Mouse (Mus musculus) thymus, postnatal 25 days (tissue): ENCODE data around the gene Pitpna.
"Not testable (repeated sequence)": the region's sequence is repeated elsewhere in the genome, so short reads cannot be mapped to it uniquely, and the experiment has no call there.

Experiments used
- DNase-seq: peaks from one replicate; pipeline ENCODE4 v3.0.0; 2022

Gene Pitpna

GRCm38 (mm10) chr11:75587493-75588284 lies at the start of gene Pitpna:
Gene Pitpna (plus strand): TSS chr11:75588097.
- DNase-seq: peak; percentile 96

DNA sequence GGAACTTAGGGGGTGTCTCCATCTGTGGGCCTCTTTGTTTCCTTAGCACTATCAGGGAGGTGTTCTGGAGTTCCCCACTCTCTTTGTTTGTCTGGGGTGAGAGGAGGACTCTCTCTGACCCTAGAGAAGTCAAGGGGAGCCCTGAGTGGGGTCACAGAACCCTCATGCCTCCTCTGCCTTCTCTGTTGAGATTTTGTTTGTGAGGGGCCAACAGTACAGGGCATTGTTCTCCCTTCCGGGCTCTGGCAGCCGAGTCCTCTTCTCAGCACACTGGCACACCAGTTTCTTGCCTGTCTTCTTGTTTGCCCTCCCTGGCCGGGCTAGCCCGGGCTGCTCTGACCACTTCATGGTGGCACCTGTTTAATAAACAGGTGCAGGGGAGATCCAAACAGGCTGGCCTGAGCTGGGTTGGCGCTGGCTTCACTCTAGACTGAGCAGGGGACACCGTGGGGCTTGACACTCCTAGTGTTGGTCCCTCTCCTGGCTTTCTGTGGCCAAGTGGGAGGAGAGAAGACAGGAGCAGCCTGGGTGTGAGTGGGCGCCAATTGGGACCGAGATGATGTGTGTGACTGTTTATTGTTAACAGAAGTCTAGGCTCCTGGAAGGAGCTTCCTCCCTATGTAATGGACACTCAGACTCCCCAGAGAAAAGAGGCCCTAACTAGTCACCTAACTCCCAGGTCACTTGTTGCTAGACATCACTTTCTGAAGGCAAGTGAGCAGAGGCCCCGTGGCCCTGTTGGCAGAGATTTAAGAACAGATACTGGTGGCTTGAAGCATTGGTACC lies 49.5 kb upstream of the Pitpna start:
- DNase-seq: no peak

- peak; percentile 50 for DNase-seq
These were observed 49.0 kb upstream of the Pitpna start for GRCm38 (mm10) chr11:75538970-75539299.

DNA sequence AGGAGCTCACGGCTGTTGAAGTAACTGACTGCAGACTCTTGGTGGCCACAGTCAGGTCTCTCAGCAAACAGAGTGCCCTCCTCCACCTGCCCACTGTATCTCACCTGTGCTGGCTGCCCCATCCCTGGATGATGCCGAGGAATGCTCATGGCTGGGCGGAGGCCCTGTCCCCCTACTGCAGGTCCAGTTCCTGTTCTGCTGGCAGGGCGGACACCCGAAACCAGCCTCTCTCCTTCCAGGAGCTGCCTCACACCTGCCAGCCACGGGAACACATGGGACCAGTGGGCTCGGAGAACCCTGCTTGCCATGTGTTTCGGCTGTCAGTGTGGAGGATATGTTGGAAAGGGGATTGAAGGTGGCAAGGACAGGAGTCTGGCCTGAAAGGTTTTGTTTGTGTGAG lies 47.7 kb upstream of the Pitpna start:
- no peak for DNase-seq

- DNase-seq: peak; percentile 57
These were observed 47.0 kb upstream of the Pitpna start for GRCm38 (mm10) chr11:75540710-75541581.

DNA sequence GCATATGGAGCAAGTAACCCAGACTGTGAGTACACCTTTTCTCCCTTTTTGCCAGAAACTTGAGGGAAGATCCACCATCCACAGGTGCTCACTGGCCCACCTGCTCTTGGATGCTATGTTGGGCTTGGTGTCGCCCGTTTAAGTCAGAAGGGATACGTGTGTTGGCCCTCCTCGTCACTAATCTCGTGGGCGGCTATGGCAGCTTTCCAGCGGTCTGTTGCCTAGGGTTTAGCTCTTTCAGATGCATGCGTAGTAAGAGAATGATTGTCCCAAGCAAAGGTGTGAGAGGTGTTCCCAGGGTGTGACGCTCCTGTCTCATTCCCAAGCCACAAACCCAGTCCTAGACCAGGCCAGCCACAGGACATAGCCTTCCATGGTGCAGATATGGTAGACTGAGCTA lies 43.2 kb upstream of the Pitpna start:
- DNase-seq: no peak

- DNase-seq: no peak
These were observed 41.8 kb upstream of the Pitpna start for GRCm38 (mm10) chr11:75546057-75546456.

- no peak for DNase-seq
These were observed 38.2 kb upstream of the Pitpna start for GRCm38 (mm10) chr11:75549658-75550111.

- no peak for DNase-seq
These were observed 37.5 kb upstream of the Pitpna start for GRCm38 (mm10) chr11:75550200-75550946.

- no peak for DNase-seq
These were observed 36.6 kb upstream of the Pitpna start for GRCm38 (mm10) chr11:75551321-75551720.

DNA sequence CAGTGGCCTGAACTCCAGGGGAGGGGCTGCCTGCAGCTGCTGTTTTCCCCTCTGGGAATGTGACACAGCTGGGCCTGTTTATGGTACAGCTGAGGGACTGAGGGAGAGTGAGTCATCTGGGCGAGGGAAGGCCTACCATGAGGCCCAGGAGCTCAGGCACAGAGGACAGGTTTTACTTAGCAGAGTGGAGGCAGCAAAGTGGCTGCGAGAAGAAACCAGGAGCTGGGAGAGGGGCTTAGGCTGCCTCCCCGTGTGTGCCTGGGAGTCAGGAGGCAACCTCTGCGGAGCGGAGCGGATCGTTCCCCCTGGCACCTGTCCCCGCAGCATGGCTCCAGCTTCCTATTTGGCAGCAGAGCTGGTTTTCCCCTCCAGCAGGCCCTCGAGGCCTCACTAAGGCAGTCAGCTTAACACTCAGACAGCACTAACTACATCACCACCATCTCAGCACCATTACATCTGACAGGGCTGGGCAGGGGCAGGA lies 35.9 kb upstream of the Pitpna start:
- DNase-seq: no peak

DNA sequence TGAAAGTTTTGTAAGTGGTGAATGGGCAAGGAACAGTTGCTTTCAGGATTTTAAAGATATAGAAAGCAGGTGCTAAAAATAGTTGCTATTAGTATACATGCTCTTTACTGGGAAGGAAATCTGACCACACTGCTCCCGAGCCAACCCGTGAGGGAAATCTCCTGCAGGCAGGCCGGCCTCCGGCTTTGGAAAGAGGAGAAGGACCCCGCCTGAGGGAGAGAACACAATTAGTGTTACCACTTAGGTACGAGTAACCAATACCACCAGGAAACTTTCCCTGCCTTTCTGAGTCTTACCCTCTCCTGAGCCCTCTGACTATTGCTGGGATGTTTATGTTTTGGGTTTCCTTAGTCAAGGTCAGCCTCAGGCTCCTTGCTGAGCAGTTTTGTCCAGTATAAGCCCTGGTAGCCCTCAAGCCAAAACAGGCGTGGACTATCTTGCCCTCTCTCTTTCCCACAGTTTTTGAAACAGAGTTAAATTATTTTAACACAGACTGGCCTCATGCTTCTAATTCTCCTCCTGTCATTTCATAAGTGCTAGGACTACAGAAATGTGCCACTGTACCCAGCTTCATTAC lies 34.9 kb upstream of the Pitpna start:
- DNase-seq: no peak

DNA sequence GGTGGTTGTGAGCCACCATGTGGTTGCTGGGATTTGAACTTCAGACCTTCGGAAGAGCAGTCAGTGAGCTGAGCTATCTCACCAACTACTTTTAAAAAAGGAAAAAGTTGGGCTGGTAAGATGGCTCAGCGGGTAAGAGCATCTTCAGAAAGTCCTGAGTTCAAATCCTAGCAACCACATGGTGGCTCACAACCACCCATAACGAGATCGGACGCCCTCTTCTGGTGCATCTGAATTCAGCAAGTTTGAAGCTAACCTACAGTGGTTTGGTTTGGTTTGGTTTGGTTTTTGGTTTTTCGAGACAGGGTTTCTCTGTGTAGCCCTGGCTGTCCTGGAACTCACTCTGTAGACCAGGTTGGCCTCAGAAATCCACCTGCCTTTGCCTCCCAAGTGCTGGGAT lies 31.9 kb upstream of the Pitpna start:
- DNase-seq: not testable (repeated sequence)

DNA sequence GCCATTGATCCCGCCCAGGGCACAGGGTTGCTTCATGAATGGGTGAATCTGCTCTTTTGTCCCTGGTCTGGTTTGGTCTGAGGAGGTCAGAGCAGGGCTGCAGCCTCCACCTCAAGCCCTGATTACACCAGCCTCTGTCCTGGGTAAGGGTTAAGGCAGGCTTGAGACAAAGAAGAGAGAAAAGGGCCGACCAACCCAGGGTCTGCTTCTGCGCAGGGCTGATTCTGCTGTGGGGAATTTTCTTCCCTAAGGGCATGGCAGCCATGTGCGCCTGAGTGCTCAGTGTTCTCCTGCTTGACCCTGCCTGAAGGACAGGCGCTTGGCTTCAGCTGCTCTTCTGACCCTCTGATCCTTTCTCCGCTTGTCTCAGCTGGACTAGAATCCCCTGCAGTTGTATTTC lies 30.8 kb upstream of the Pitpna start:
- no peak for DNase-seq

GRCm38 (mm10) chr11:75558101-75558500 lies 29.8 kb upstream of the Pitpna start:
- DNase-seq: peak; percentile 66

- peak; percentile 43 for DNase-seq
These were observed 27.9 kb upstream of the Pitpna start for GRCm38 (mm10) chr11:75559870-75560504.

DNA sequence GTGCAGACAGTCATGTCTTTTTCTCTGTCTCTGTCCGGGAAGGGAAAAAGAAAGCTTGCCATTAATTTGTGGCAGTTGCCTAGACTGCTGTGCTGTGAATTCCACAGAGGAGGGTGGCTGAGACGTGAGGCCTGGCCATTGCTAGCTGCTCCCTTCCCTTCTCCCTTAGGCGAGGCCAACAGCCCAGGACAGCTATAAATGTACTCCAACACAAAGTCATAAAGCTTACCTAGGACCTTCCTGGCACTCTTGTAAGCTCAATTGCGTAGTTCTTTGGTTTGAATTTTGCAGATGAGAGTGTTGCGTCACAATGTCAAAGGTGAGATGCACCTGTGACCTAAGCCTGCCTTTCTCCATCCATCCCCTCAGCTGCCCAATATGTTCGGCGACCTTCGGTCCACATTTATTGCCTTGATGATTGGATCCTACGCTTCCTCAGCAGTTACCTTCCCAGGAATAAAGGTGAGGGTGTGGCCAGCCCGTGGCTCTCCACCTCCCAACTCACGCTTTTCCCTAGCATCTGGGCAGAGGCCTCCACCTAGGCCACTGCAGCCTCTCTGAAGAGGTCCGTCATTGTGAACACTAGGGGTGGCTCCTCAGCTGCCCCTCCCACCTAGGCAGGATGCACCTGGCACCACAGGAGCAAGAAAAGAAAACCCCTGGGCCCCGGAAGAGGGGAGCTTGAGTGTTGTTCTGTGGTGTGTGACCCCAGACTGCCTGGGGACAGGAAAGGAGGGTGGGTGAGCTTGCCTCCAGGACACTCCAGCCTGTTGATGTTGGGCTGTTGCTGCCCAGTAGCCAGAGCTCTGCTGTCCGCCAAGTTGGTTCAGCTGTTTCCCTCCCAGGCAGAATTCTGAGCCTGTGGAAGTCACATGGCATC lies 27.1 kb upstream of the Pitpna start:
- peak; percentile 88 for DNase-seq

- no peak for DNase-seq
These were observed 26.5 kb upstream of the Pitpna start for GRCm38 (mm10) chr11:75561410-75561791.

DNA sequence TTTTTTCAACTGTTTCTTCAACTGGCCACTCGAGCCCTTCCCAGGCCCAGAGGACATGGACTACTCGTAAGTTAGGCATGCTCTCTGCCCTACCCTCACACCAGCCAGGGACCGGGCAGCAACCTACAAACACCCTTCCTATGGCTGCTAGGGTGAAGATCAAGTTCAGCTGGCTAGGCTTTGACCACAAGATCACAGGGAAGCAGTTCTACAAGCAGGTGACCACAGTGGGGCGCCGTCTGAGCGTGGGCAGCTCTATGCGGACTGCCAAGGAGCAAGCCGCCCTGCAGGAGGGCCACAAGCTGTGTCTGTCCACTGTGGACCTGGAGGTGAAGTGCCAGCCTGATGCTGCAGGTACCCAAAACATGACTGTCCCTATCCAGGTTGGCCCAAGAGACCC lies 25.1 kb upstream of the Pitpna start:
- no peak for DNase-seq

DNA sequence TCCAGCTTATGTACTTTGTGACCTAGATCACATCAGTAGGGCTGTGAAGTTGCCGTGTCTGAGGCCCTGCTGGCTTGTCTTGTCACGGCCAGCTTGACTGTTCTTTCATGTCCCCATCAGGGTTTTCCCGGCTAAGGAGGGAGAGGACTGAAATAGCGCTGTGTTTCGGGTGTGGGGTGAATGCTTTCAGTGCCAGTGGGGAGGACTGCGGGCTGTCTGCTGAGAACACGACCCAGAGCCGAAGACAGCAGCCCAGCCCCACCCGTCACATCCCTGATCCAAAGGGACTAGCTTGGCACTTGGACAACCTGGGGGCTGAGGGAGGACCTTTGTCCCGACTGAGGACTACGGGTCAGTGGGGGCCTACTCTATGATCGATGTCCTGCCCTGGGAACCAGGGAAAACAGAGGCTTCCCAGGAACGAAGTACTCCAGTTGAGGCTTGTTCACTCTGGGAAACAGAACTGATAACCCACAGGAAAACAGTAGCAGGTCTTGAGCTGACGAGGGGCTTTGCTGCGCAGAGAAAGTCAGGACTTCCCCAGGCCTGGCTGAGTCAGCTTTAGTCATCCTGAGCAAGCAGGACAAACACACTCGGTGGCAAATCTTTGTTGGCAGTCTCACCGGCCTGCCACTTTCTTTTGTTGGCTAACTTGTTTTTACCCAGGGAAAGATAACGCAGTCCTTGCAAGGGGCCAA lies 23.9 kb upstream of the Pitpna start:
- DNase-seq: no peak
